Mouse (Mus musculus): ENCODE data around the gene Olfr1192-ps1.
"Not testable (repeated sequence)": the region's sequence is repeated elsewhere in the genome, so short reads cannot be mapped to it uniquely, and the experiment has no call there.

The Olfr1192-ps1 gene

DNA sequence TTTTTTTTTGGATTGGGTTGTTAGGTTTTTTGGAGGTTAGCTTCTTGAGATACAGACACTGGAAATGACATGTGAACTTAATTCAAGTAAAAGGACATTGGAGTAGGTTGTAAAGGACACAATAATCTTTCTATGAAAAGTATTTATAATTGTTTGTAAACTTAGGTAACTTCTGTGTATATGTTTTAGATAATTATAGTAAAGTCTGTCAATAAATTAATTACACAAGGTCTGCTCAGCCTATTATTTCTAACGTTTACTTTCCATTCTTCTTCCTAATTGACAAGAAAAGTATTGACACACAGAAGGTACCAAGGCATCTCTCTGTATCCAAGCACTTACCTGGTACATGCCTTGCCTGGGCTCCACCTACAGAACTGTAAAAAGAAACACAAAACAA, at the start of gene Olfr1192-ps1:
TSS of gene Olfr1192-ps1 (plus strand) at position 301 of the 400 bp plus-strand sequence.
- DNase-seq (ENCODE audit: low spot score): no peak

- not testable (repeated sequence) for DNase-seq (ENCODE audit: low spot score)
Measured at GRCm38 (mm10) chr2:88640242-88640641, 8.1 kb upstream of the Olfr1192-ps1 start, which contains the start of gene Olfr1191-ps1. Gene Olfr1191-ps1, plus strand, starts transcription at chr2:88640542.

GRCm38 (mm10) chr2:88675328-88675727, 27.0 kb downstream of the Olfr1192-ps1 start, which contains the start of gene Olfr1193:
Gene Olfr1193, plus strand, starts transcription at chr2:88675628.
- DNase-seq (ENCODE audit: low spot score): not testable (repeated sequence)

- DNase-seq (ENCODE audit: low spot score): no peak
Measured at GRCm38 (mm10) chr2:88689087-88689486, 40.8 kb downstream of the Olfr1192-ps1 start, which contains the start of gene Olfr1195. Gene Olfr1195, minus strand, starts transcription at chr2:88689187.

DNA sequence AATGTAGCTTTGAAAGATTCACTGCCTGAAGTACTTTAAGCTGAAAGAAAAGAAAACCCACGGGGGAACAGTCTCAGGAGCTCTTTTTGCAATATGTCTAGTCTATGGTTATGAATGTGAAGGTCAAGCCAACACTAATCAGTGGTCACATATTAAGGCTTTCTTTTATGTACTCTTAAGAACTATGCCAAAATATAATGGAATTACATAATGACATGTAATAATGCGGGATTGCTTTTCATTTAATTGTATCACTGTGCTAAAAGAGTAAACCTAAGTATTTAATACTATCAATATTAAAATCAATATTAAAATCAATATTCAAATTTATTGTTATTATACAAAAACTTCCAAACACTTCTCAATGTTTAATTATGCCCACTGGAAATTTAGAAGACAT, 56.2 kb downstream of the Olfr1192-ps1 start, which contains the start of gene Olfr1196:
TSS of gene Olfr1196 (minus strand) at position 101 of the 400 bp plus-strand sequence.
- DNase-seq (ENCODE audit: low spot score): no peak
